Mouse (Mus musculus) limb, embryonic 14.5 days (tissue): ENCODE measurements around the gene B3gnt8. TPM values are rescaled to one million over a fixed set of nuclear protein-coding genes. Genes with fewer than 3 reads are reported as not detected.
A peak's percentile ranks its signal among the peaks of the same experiment; 100 is the strongest.

Experiments
- ATAC-seq: fragments of 200-750 bp; cut with Nextera tagmentation; 2 replicates; pipeline ENCODE4 v1.8.0; 2017; ENCODE audit warnings: low read depth, moderate number of reproducible peaks, moderate TSS enrichment; ENCODE audit not compliant: low FRiP score
- DNase-seq: peaks from one replicate; pipeline ENCODE4 v3.0.0-alpha.2; 2015; ENCODE audit warnings: low spot score
- H3K27ac ChIP-seq: fragments of 300-500 bp; sonication (generic); replicated peaks from 2 replicates; pipeline ENCODE4 v1.5.1; 2014; ENCODE audit warnings: low read depth, mild to moderate bottlenecking, low read length, moderate library complexity, mixed read lengths
- H3K27me3 ChIP-seq: fragments of 300-500 bp; sonication (generic); 2 replicates; pipeline ENCODE4 v1.6.1; 2014; ENCODE audit warnings: low read length, mixed read lengths; ENCODE audit not compliant: control insufficient read depth, insufficient read depth
- H3K36me3 ChIP-seq: fragments of 300-500 bp; sonication (generic); 2 replicates; pipeline ENCODE4 v1.6.1; 2014; ENCODE audit warnings: mild to moderate bottlenecking, low read length, moderate library complexity, mixed read lengths; ENCODE audit not compliant: control insufficient read depth, insufficient read depth
- H3K4me1 ChIP-seq: fragments of 300-500 bp; sonication (generic); 2 replicates; pipeline ENCODE4 v1.6.1; 2014; ENCODE audit warnings: antibody characterized with exemption, low read length, mixed read lengths; ENCODE audit not compliant: control insufficient read depth, insufficient read depth
- H3K4me2 ChIP-seq: fragments of 300-500 bp; sonication (generic); replicated peaks from 2 replicates; pipeline ENCODE4 v1.6.1; 2014; ENCODE audit warnings: low read depth, mild to moderate bottlenecking, low read length, moderate library complexity; ENCODE audit not compliant: severe bottlenecking
- H3K4me3 ChIP-seq: fragments of 300-500 bp; sonication (generic); replicated peaks from 2 replicates; pipeline ENCODE4 v1.5.1; 2014; ENCODE audit warnings: low read length
- H3K9ac ChIP-seq: fragments of 300-500 bp; sonication (generic); 2 replicates; pipeline ENCODE4 v1.6.1; 2014; ENCODE audit warnings: mild to moderate bottlenecking, low read depth, low read length, moderate library complexity; ENCODE audit not compliant: severe bottlenecking
- H3K9me3 ChIP-seq: fragments of 300-500 bp; sonication (generic); 2 replicates; pipeline ENCODE4 v1.6.1; 2016; ENCODE audit warnings: low read length; ENCODE audit not compliant: control insufficient read depth
- POLR2A ChIP-seq: fragments of 200-500 bp; IDR thresholded peaks from 2 replicates; pipeline ENCODE4 v1.8.0; 2012; ENCODE audit warnings: inconsistent platforms, mild to moderate bottlenecking, moderate library complexity, borderline replicate concordance; ENCODE audit not compliant: insufficient read depth, insufficient read length; ENCODE audit errors: extremely low read depth
- WGBS: fragments of 180-500 bp; shearing (Covaris S2); extraction: QIAGEN DNeasy Blood & Tissue Kit; methylation state at CpG from one replicate; pipeline ENCODE4 v1.1.7; 2014; 5-methylcytosine and 5-hydroxymethylcytosine counted together
- polyA plus RNA-seq, 2 experiments: library from polyadenylated mRNA; depleted of rRNA in 1 of 2; stranded (reverse) in 1 of 2; unstranded in 1 of 2; fragments of >200 nt; fragmentation: Nextera tagmentation in 1 of 2; extraction: Ambion mirVana in 1 of 2; gene quantifications; 2 replicates each; pipeline versions ENCODE4 v1.2.1 to v1.2.3; 2012 to 2014

B3gnt8 gene
- polyA plus RNA-seq, 2 experiments: 5.1 to 6.2 TPM

GRCm38 (mm10) chr7:25627431-25628322 is 1.2 kb downstream of the B3gnt8 start:
- Histone ChIP-seq H3K27me3 (no peaks in the 10 kb centered on the region), H3K27ac (no peak overlapping the region), H3K4me1 (peaks cover 11% of the 10 kb centered on the region), H3K4me3 (peak overlapping the region; percentile 38), H3K9ac (peak overlapping the region; percentile 53), H3K36me3 (peaks cover 45% of the 10 kb centered on the region), H3K4me2 (peak overlapping the region; percentile 65), H3K9me3 (no peaks in the 10 kb centered on the region)
- WGBS: 17% methylated on average over 37 of the region's 38 CpGs
- ATAC-seq: peak; percentile 60
- TF ChIP-seq POLR2A: no peak
- DNase-seq: peak; percentile 25

GRCm38 (mm10) chr7:25628323-25628620 is 1.8 kb downstream of the B3gnt8 start:
- 68% methylated on average over 8 of the region's 8 CpGs for WGBS
- peak overlapping the region; percentile 65 for H3K4me2 ChIP-seq
- H3K4me1 ChIP-seq: peaks cover 11% of the 10 kb centered on the region
- peaks cover 46% of the 10 kb centered on the region for H3K36me3 ChIP-seq
- no peaks in the 10 kb centered on the region for H3K27me3 ChIP-seq
- H3K4me3 ChIP-seq: no peak overlapping the region; the same call in 1 of the 2 replicates
- no peak for TF ChIP-seq POLR2A
- 0 out of 2 replicates have a peak overlapping the region, but pooled peaks have one; percentile 53 for H3K9ac ChIP-seq
- ATAC-seq (no peak), DNase-seq (no peak)
- H3K9me3 ChIP-seq: no peaks in the 10 kb centered on the region
- no peak overlapping the region for H3K27ac ChIP-seq

- TF ChIP-seq POLR2A: no peak
- no peak overlapping the region for H3K4me2 ChIP-seq
- peaks cover under 1% of the 10 kb centered on the region; the same call in 1 of the 2 replicates for H3K4me1 ChIP-seq
- no peak for DNase-seq
- H3K36me3 ChIP-seq: peaks cover 36% of the 10 kb centered on the region
- no peak for ATAC-seq
- no peaks in the 10 kb centered on the region for H3K9me3 ChIP-seq
- H3K27me3 ChIP-seq: no peaks in the 10 kb centered on the region
- 86% methylated on average over 5 of the region's 5 CpGs for WGBS
- H3K27ac ChIP-seq: no peak overlapping the region
- H3K4me3 ChIP-seq: no peak overlapping the region
- H3K9ac ChIP-seq: no peak overlapping the region
Observed at GRCm38 (mm10) chr7:25632679-25633078, 6.2 kb downstream of the B3gnt8 start.

GRCm38 (mm10) chr7:25636373-25636772 is 9.9 kb downstream of the B3gnt8 start:
- no peak for DNase-seq
- Histone ChIP-seq H3K4me2 (no peak overlapping the region), H3K27ac (no peak overlapping the region), H3K27me3 (no peaks in the 10 kb centered on the region), H3K9me3 (no peaks in the 10 kb centered on the region), H3K4me3 (no peak overlapping the region), H3K9ac (no peak overlapping the region), H3K36me3 (peaks cover 38% of the 10 kb centered on the region), H3K4me1 (no peaks in the 10 kb centered on the region)
- no peak for ATAC-seq
- 36% methylated on average over 3 of the region's 3 CpGs for WGBS
- no peak for TF ChIP-seq POLR2A

GRCm38 (mm10) chr7:25637099-25637498 is 10.6 kb downstream of the B3gnt8 start:
- Histone ChIP-seq H3K27ac (no peak overlapping the region), H3K9ac (no peak overlapping the region), H3K9me3 (no peaks in the 10 kb centered on the region), H3K4me1 (no peaks in the 10 kb centered on the region), H3K4me3 (no peak overlapping the region), H3K36me3 (peaks cover 38% of the 10 kb centered on the region), H3K4me2 (no peak overlapping the region), H3K27me3 (no peaks in the 10 kb centered on the region)
- DNase-seq (no peak), ATAC-seq (no peak)
- TF ChIP-seq POLR2A: no peak
- WGBS: 86% methylated on average over 5 of the region's 5 CpGs
